Mouse (Mus musculus) frontal cortex, adult (tissue): ENCODE data around the gene Jag1.

Experiments used
- ATAC-seq: cut with Nextera tagmentation; 2 replicates; pipeline ENCODE4 v1.9.2; 2017; ENCODE audit warnings: mild to moderate bottlenecking, moderate library complexity, mixed read lengths; ENCODE audit not compliant: low TSS enrichment

Gene Jag1

GRCm38 (mm10) chr2:137063829-137064228, 52.6 kb downstream of the Jag1 start:
- ATAC-seq: no peak

- no peak for ATAC-seq
These were observed 66.5 kb downstream of the Jag1 start for GRCm38 (mm10) chr2:137049906-137050305.

DNA sequence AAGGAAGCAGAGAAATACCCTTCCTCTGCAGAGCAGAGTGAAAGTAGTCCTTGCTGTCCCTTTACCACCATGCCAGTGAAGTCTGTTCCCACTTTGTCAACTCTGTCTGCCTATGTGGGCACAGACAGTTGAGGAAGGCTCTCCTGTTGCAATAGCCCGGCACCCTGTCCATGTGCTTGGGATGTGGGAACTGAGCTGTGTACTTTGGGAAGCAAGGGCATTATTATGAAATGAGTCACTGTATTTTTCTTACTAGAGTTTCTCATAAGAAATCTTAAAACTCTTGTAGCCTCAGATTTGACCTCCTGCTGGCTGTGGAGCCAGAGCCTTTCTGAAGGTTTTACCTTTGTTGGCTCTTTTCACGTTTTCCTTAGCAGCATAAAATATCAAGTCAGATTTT, 67.1 kb downstream of the Jag1 start:
- ATAC-seq: no peak

GRCm38 (mm10) chr2:137044122-137044521, 72.3 kb downstream of the Jag1 start:
- no peak for ATAC-seq
